Mouse (Mus musculus) MEL (cell line): ENCODE results near the gene Cd302. TPM values are rescaled to one million over a fixed set of nuclear protein-coding genes. Genes with fewer than 3 reads are reported as not detected.

Source experiments
- DNase-seq: peaks from one replicate; pipeline ENCODE4 v3.0.0; 2011; ENCODE audit warnings: low read depth, low spot score
- H3K27ac ChIP-seq: 2 replicates; pipeline ENCODE4 v1.5.1; 2012; ENCODE audit warnings: low read depth, mild to moderate bottlenecking, control low read depth, low read length, moderate library complexity; ENCODE audit not compliant: control insufficient read depth
- H3K27me3 ChIP-seq, 2 experiments: fragments of 150-350 bp in 1 of 2; sonication (generic) in 1 of 2; 2 replicates each; pipeline ENCODE4 v1.6.1; 2012; ENCODE audit warnings: low read length in 2 of 2, mild to moderate bottlenecking in 2 of 2, improper control_type of control experiment in 1 of 2, moderate library complexity in 1 of 2; ENCODE audit not compliant: insufficient read depth in 2 of 2, control insufficient read depth in 1 of 2
- H3K36me3 ChIP-seq, 2 experiments: 2 replicates each; pipeline ENCODE4 v1.6.1; 2012 to 2014; ENCODE audit warnings: low read length in 2 of 2, improper control_type of control experiment in 1 of 2, inconsistent platforms in 1 of 2, mild to moderate bottlenecking in 1 of 2; ENCODE audit not compliant: insufficient read depth in 2 of 2, control insufficient read depth in 1 of 2
- H3K4me1 ChIP-seq, 2 experiments: fragments of 150-350 bp in 1 of 2; sonication (generic) in 1 of 2; 2 replicates each; pipeline ENCODE4 v1.6.1; 2012; ENCODE audit warnings: low read length in 2 of 2, improper control_type of control experiment in 1 of 2, mild to moderate bottlenecking in 1 of 2; ENCODE audit not compliant: insufficient read depth in 2 of 2, control insufficient read depth in 1 of 2
- H3K4me3 ChIP-seq, 2 experiments: fragments of 150-350 bp in 1 of 2; sonication (generic) in 1 of 2; 2 replicates each; pipeline ENCODE4 v1.5.1; 2012; ENCODE audit warnings: low read depth in 2 of 2, low read length in 2 of 2, mild to moderate bottlenecking in 2 of 2, moderate library complexity in 2 of 2, control low read depth in 1 of 2, improper control_type of control experiment in 1 of 2; ENCODE audit not compliant: control insufficient read depth in 1 of 2, insufficient read depth in 1 of 2
- H3K79me2 ChIP-seq: 2 replicates; pipeline ENCODE4 v1.6.1; 2012; ENCODE audit warnings: mild to moderate bottlenecking, low read length, moderate library complexity; ENCODE audit not compliant: control insufficient read depth, poor library complexity, insufficient read depth
- H3K9ac ChIP-seq: 2 replicates; pipeline ENCODE4 v1.6.1; 2012; ENCODE audit warnings: low read depth, mild to moderate bottlenecking, control low read depth, low read length, moderate library complexity; ENCODE audit not compliant: control insufficient read depth, poor library complexity, severe bottlenecking
- H3K9me3 ChIP-seq: fragments of 150-350 bp; sonication (generic); replicated peaks from 2 replicates; pipeline ENCODE4 v1.6.1; 2012; ENCODE audit warnings: mild to moderate bottlenecking, low read length, improper control_type of control experiment, moderate library complexity; ENCODE audit not compliant: insufficient read depth
- CHD1 ChIP-seq: IDR thresholded peaks from 2 replicates; pipeline ENCODE4 v1.6.1; 2012; ENCODE audit warnings: low read depth, mild to moderate bottlenecking, inconsistent platforms, low read length, improper control_type of control experiment
- CTCF ChIP-seq, 3 experiments: IDR thresholded peaks in 2 of 3; conservative IDR thresholded peaks in 1 of 3; 2 replicates each; pipeline ENCODE4 v1.5.1; 2011 to 2012; ENCODE audit warnings: low read length in 3 of 3, low read depth in 2 of 3, mild to moderate bottlenecking in 2 of 3, improper control_type of control experiment in 1 of 3, inconsistent platforms in 1 of 3, mixed read lengths in 1 of 3, moderate library complexity in 1 of 3; ENCODE audit not compliant: control insufficient read depth in 1 of 3, insufficient read depth in 1 of 3, poor library complexity in 1 of 3, severe bottlenecking in 1 of 3
- ELF1 ChIP-seq: IDR thresholded peaks from 2 replicates; pipeline ENCODE4 v1.6.1; 2014; ENCODE audit warnings: low read depth, mild to moderate bottlenecking, inconsistent platforms, low read length, improper control_type of control experiment, moderate library complexity
- EP300 ChIP-seq, 2 experiments: IDR thresholded peaks; 2 replicates each; pipeline ENCODE4 v1.6.1; 2011; ENCODE audit warnings: improper control_type of control experiment in 2 of 2, low read length in 2 of 2, low read depth in 1 of 2, mild to moderate bottlenecking in 1 of 2
- ETS1 ChIP-seq: IDR thresholded peaks from 2 replicates; pipeline ENCODE4 v1.6.1; 2012; ENCODE audit warnings: low read depth, mild to moderate bottlenecking, inconsistent platforms, low read length, improper control_type of control experiment, moderate library complexity
- GABPA ChIP-seq: IDR thresholded peaks from 2 replicates; pipeline ENCODE4 v1.6.1; 2012; ENCODE audit warnings: low read depth, mild to moderate bottlenecking, inconsistent platforms, low read length, improper control_type of control experiment, moderate library complexity
- GATA1 ChIP-seq: IDR thresholded peaks from 2 replicates; pipeline ENCODE4 v1.6.1; 2011; ENCODE audit warnings: low read depth, low read length, improper control_type of control experiment
- HCFC1 ChIP-seq: IDR thresholded peaks from 2 replicates; pipeline ENCODE4 v1.6.1; 2012; ENCODE audit warnings: low read depth, mild to moderate bottlenecking, inconsistent platforms, low read length, improper control_type of control experiment, moderate library complexity
- MAFK ChIP-seq: IDR thresholded peaks from 2 replicates; pipeline ENCODE4 v1.6.1; 2011; ENCODE audit warnings: low read depth, mild to moderate bottlenecking, low read length, improper control_type of control experiment, borderline replicate concordance
- MEF2A ChIP-seq: IDR thresholded peaks from 2 replicates; pipeline ENCODE4 v1.6.1; 2014; ENCODE audit warnings: low read depth, mild to moderate bottlenecking, inconsistent platforms, low read length, improper control_type of control experiment; ENCODE audit not compliant: poor library complexity, insufficient replicate concordance, severe bottlenecking; ENCODE audit errors: extremely low read depth
- MXI1 ChIP-seq: IDR thresholded peaks from 2 replicates; pipeline ENCODE4 v1.6.1; 2011; ENCODE audit warnings: mild to moderate bottlenecking, low read depth, low read length, improper control_type of control experiment
- MYB ChIP-seq: IDR thresholded peaks from 2 replicates; pipeline ENCODE4 v1.6.1; 2011; ENCODE audit warnings: mild to moderate bottlenecking, low read depth, low read length, improper control_type of control experiment
- MYC ChIP-seq: IDR thresholded peaks from 2 replicates; pipeline ENCODE4 v1.6.1; 2011; ENCODE audit warnings: low read depth, mild to moderate bottlenecking, low read length, improper control_type of control experiment, moderate library complexity
- NELFE ChIP-seq: IDR thresholded peaks from 2 replicates; pipeline ENCODE4 v1.6.1; 2011; ENCODE audit warnings: low read depth, low read length, improper control_type of control experiment
- NRF1 ChIP-seq: IDR thresholded peaks from 2 replicates; pipeline ENCODE4 v1.6.1; 2014; ENCODE audit warnings: low read depth, mild to moderate bottlenecking, inconsistent platforms, low read length, improper control_type of control experiment, moderate library complexity; ENCODE audit not compliant: poor library complexity, insufficient read depth, severe bottlenecking
- POLR2A ChIP-seq, 2 experiments: IDR thresholded peaks; 2 replicates each; pipeline ENCODE4 v1.6.1; 2011 to 2012; ENCODE audit warnings: low read length in 2 of 2, mild to moderate bottlenecking in 2 of 2, control low read depth in 1 of 2, improper control_type of control experiment in 1 of 2, low read depth in 1 of 2, moderate library complexity in 1 of 2; ENCODE audit not compliant: control insufficient read depth in 1 of 2, insufficient read depth in 1 of 2, poor library complexity in 1 of 2
- RAD21 ChIP-seq: IDR thresholded peaks from 2 replicates; pipeline ENCODE4 v1.6.1; 2011; ENCODE audit warnings: mild to moderate bottlenecking, low read depth, low read length, improper control_type of control experiment
- RCOR1 ChIP-seq: IDR thresholded peaks from 2 replicates; pipeline ENCODE4 v1.6.1; 2012; ENCODE audit warnings: low read depth, mild to moderate bottlenecking, inconsistent platforms, low read length, improper control_type of control experiment
- TAL1 ChIP-seq: IDR thresholded peaks from 2 replicates; pipeline ENCODE4 v1.6.1; 2012; ENCODE audit warnings: mild to moderate bottlenecking, inconsistent platforms, low read length, moderate library complexity, mixed read lengths
- TBP ChIP-seq: IDR thresholded peaks from 2 replicates; pipeline ENCODE4 v1.8.0; 2011; ENCODE audit warnings: low read depth, low read length, improper control_type of control experiment
- UBTF ChIP-seq: IDR thresholded peaks from 2 replicates; pipeline ENCODE4 v1.6.1; 2012; ENCODE audit warnings: low read depth, mild to moderate bottlenecking, inconsistent platforms, low read length, improper control_type of control experiment, moderate library complexity, borderline replicate concordance; ENCODE audit not compliant: insufficient read depth
- ZC3H11A ChIP-seq: IDR thresholded peaks from 2 replicates; pipeline ENCODE4 v1.6.1; 2012; ENCODE audit warnings: low read depth, mild to moderate bottlenecking, inconsistent platforms, low read length, improper control_type of control experiment
- ZKSCAN1 ChIP-seq: IDR thresholded peaks from 2 replicates; pipeline ENCODE4 v1.6.1; 2012; ENCODE audit warnings: low read depth, mild to moderate bottlenecking, inconsistent platforms, low read length, improper control_type of control experiment, moderate library complexity
- ZMIZ1 ChIP-seq: IDR thresholded peaks from 2 replicates; pipeline ENCODE4 v1.6.1; 2012; ENCODE audit warnings: low read depth, mild to moderate bottlenecking, inconsistent platforms, low read length, improper control_type of control experiment, moderate library complexity
- ZNF384 ChIP-seq: IDR thresholded peaks from 2 replicates; pipeline ENCODE4 v1.6.1; 2012; ENCODE audit warnings: low read depth, mild to moderate bottlenecking, inconsistent platforms, low read length, improper control_type of control experiment
- polyA plus RNA-seq, 2 experiments: library from polyadenylated mRNA; stranded (reverse) in 1 of 2; unstranded in 1 of 2; fragments of >175 nt in 1 of 2; fragments of >200 nt in 1 of 2; gene quantifications; 2 replicates each; pipeline versions ENCODE4 v1.2.1 to v1.2.4; 2012; ENCODE audit warnings: low replicate concordance in 2 of 2, low read depth in 1 of 2; ENCODE audit not compliant: insufficient read length in 2 of 2, insufficient read depth in 1 of 2, missing spikeins in 1 of 2
- total RNA-seq: library from RNA; depleted of rRNA; stranded (reverse); fragments of 300-350 nt; gene quantifications from 2 replicates; pipeline ENCODE4 v1.2.3, GENCODE M21; 2012

The Cd302 gene
- total and polyA plus RNA-seq, 3 experiments: 0.92 to 1.7 TPM; not detected in 1

DNA sequence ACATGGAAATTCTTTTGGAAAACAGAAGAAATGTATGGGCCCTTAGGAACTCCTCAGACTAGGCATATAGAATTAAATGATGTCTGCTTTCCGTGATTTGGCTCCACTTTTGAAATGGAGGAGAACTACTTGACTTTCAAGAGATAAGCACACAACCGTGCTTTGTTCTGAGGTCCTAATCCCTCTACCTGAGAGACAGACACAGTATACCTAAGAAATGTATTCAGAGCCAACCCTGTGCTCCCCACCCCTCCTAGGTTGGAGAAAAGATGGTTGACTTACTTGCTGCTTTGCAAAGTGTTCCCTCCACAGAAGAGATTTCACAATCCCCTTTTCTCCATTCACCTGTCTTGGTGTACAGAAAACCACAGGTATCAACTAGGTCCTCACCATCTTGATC lies 27.5 kb downstream of the Cd302 start:
- H3K4me3 ChIP-seq: no peak overlapping the region
- DNase-seq: no peak
- no peaks in the 10 kb centered on the region for H3K9me3 ChIP-seq
- H3K4me1 ChIP-seq: no peaks in the 10 kb centered on the region
- no peak for TF ChIP-seq ZMIZ1
- no peak for TF ChIP-seq MYC
- no peak for TF ChIP-seq RCOR1
- no peak for TF ChIP-seq POLR2A (IDR thresholded peaks at IDR 0.05; ENCODE audit: control insufficient read depth in 1 of 2, insufficient read depth in 1 of 2, low read depth in 1 of 2, low read length in 2 of 2, poor library complexity in 1 of 2)
- no peak for TF ChIP-seq TAL1
- TF ChIP-seq ELF1: no peak
- no peak for TF ChIP-seq TBP
- no peak for TF ChIP-seq UBTF
- TF ChIP-seq MYB: no peak
- TF ChIP-seq GATA1: no peak
- H3K9ac ChIP-seq: no peak overlapping the region
- H3K27me3 ChIP-seq: no peaks in the 10 kb centered on the region
- no peaks in the 10 kb centered on the region for H3K36me3 ChIP-seq
- H3K79me2 ChIP-seq: no peaks in the 10 kb centered on the region
- no peak overlapping the region for H3K27ac ChIP-seq

DNA sequence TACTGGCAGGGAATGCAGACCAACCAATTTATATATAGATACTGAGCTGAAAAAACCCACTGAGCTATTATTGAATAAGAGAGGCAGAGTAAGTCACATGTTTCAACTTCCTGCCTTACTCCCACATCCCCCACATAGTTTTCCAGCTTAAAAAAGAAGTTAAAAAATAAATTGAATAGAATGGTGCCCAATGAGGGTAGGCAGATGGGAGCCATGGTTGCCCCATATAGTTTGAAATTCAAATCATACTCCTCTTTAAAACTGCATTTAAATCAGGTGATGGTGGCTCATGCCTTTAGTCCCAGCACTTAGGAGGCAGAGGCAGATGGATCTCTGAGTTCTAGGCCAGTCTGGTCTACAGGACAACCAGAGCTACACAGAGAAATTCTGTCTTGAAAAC lies 30.8 kb downstream of the Cd302 start:
- H3K36me3 ChIP-seq: peaks cover 0 to 6% of the 10 kb centered on the region in 2 experiments; a peak in 2 of 4 replicates
- DNase-seq: no peak
- no peaks in the 10 kb centered on the region for H3K9me3 ChIP-seq
- no peak for TF ChIP-seq TAL1
- no peak for TF ChIP-seq MYC
- TF ChIP-seq CHD1: no peak
- TF ChIP-seq ZNF384: no peak
- no peak for TF ChIP-seq NELFE
- TF ChIP-seq NRF1: no peak
- no peak for TF ChIP-seq GABPA
- no peak for TF ChIP-seq ETS1
- TF ChIP-seq POLR2A (IDR thresholded peaks at IDR 0.05; ENCODE audit: control insufficient read depth in 1 of 2, insufficient read depth in 1 of 2, low read depth in 1 of 2, low read length in 2 of 2, poor library complexity in 1 of 2): no peak
- TF ChIP-seq ZC3H11A: no peak
- no peak for TF ChIP-seq MYB
- no peak for TF ChIP-seq ZKSCAN1
- TF ChIP-seq HCFC1: no peak
- TF ChIP-seq EP300 (IDR thresholded peaks at IDR 0.05; ENCODE audit: low read depth in 1 of 2, low read length in 2 of 2): no peak
- no peak for TF ChIP-seq MXI1
- TF ChIP-seq MAFK: no peak
- TF ChIP-seq MEF2A: no peak
- TF ChIP-seq RAD21: no peak
- TF ChIP-seq CTCF (IDR thresholded peaks at IDR 0.05 in 2 of 3, conservative IDR thresholded peaks at IDR 0.05 in 1 of 3; ENCODE audit: control insufficient read depth in 1 of 3, insufficient read depth in 1 of 3, low read depth in 2 of 3, low read length in 3 of 3, poor library complexity in 1 of 3, severe bottlenecking in 1 of 3): no peak
- TF ChIP-seq RCOR1: no peak
- TF ChIP-seq, all 39 proteins: peak for 0
- H3K9ac ChIP-seq: no peak overlapping the region
- no peak overlapping the region for H3K27ac ChIP-seq
- H3K79me2 ChIP-seq: no peaks in the 10 kb centered on the region
- no peaks in the 10 kb centered on the region for H3K27me3 ChIP-seq
- no peaks in the 10 kb centered on the region for H3K4me1 ChIP-seq
- no peak overlapping the region for H3K4me3 ChIP-seq
